Mouse (Mus musculus) WW6 (cell line): Measurements from ENCODE around the gene Zscan18.
"Not testable (repeated sequence)": the region's sequence is repeated elsewhere in the genome, so short reads cannot be mapped to it uniquely, and the experiment has no call there.

Experiments used
- DNase-seq: peaks from one replicate; pipeline ENCODE4 v3.0.0-alpha.2; 2013; ENCODE audit warnings: low read depth, low spot score

The Zscan18 gene

DNA sequence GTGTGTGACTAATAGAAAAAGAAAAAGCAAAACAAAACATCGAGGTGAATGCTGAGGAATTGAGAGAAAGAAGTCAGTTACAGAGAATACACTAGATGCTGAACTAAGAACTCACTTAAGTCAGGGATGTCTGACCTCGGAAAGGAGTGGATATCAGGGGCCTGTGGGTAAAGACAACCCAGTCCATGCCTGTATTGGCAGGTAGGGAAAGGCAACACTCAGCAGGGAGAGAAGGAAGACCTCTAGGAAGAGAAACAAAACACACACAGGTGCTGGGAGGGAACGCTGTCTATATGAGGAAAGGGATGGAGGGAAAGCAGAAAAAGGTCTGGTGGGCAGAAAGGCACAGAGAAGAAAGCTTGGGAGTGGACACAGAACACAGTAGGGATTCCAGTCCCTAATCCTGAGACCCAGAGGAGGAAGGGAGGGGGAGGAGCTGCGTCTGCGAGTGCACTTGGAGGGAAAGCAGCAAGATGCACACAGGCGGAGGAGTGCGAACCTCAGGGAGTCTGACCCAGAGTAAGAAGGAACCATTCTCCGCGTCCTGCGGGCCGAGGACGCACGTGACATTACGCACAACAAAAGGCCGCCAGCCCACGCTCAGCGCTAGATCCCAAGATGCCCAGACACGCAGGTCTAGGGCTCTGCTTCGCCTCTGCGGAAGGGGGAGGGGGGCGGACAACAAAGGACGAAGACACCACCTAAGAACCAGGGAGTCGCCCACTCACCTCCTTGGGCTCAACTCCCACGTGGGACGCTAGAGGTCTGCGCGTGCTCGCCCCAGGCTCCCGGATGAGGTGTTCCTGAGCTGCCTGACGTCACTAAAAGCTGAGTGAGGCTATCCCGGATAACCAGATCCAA lies at the start of gene Zscan18:
Zscan18 (minus strand) TSS at position 770 of the 861 bp plus-strand sequence.
- peak; percentile 56 for DNase-seq

DNA sequence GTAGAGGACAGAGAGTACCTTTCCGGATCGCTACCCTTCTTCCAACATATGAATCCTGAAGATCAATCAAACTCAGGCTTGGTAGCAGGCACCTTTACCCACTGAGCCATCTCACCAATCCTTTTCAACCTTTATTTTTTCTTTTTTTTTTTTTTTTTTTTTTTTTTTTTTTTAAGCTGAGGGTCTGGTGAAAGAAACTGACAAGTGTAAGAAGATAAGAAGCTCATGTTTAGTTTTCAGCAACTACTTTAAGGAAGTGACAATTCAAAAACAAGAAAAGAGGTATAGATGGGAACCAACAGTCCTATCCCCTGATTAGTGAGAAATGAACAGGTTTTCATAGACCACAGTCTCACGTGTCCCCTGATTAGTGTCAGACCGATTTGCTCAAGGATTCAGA lies 32.3 kb upstream of the Zscan18 start:
- no peak for DNase-seq

GRCm38 (mm10) chr7:12835193-12835671 lies 31.8 kb upstream of the Zscan18 start:
- DNase-seq: no peak

- peak; percentile 79 for DNase-seq
Measured at GRCm38 (mm10) chr7:12834162-12835120, 31.0 kb upstream of the Zscan18 start, which contains the start of gene Zfp110. Zfp110 (plus strand) TSS chr7:12834761.

DNA sequence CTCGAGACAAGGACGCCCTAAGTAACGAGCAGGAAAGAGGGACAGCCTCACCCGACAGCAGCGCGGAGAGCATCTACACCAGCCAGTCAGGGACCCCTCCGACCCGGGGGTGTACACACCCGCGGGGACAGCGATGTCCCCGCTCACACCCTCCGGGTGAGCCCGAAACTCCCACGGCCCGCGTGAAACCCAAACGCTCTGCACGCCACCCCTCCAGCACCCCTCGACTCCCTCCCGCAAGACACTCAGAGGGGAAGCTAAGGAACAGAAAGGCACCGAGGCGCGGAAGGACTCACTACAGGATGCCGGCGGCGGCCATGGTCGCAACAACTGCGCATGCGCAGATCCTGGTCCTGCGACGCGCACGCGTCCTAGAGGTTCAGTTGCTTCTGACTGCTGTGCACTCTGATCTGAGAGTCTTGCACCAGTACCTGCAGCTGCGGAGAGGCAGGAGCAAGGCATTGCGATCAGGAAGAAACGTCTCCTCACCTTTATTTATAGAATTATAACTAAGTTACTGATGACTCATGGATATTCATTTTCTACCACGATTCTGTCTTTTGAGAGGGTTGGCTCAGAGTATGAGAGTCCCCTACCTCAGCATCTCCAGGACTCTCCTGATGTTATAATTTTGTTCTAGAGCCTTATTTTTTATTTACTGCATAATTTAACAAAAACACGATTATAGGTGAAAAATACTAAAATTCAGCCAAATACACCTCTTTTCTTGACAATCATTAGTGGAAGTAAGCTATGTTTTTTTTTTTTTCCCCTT lies 15.3 kb upstream of the Zscan18 start, which contains the start of gene Zfp329:
Zfp329 (minus strand) TSS at position 338 of the 775 bp plus-strand sequence.
- DNase-seq: peak; percentile 85

GRCm38 (mm10) chr7:12815566-12815965 lies 12.1 kb upstream of the Zscan18 start:
- no peak for DNase-seq

DNA sequence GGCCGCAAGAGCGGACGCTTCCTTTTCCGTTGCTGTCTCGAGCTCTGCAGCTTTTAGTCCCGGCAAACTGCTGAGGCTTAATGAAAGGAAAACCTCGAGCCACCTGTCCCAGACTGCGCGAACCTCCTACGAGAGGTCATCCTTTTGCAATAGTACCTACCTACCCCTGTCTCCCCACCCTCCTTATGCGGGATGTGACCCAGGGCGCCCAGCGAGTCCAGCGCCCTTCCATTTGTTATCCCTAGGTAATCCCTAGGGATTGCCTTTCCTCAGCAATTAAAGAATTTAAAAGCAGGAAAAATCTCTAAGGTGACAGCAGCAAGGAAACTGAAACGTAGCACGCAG lies 264 bp upstream of the Zscan18 start:
- no peak for DNase-seq

DNA sequence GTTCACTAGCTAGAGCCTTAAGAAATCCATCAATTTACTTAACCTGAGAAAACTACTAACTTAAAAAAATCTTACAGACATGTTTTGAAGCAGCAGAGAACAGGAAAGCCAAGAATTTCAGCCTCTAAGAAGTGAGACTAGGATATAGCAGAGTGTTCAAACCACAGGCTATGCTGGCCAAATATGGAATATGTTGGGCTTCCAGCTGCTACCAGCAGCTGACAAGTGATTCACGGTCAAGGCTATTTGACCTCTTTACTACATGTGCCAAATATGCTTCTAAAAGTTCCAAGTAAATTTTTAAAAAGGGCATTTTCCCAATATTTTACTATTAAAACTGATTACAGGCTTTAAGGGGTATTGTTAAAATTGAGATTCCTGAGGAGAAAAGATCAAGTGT lies 3.9 kb downstream of the Zscan18 start:
- no peak for DNase-seq

DNA sequence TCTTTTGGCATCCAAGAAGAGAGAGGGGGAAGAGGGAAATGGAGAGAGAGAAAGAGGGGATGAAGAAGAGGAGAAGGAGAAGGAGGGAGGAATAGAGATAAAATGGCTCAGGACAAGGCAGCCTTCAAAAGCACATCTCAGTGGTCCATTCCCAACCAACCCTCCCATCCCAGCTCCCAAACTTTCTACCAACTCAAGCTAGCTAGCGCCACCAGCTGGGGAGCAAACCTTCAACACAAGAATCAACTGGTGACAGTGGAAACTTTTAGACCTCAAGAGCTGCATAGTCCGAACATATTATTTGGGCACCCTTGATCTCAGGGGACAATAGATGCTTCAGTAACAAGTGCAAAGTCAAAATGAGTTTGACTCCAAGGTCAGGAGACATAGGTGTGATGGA lies 5.5 kb downstream of the Zscan18 start:
- no peak for DNase-seq

DNA sequence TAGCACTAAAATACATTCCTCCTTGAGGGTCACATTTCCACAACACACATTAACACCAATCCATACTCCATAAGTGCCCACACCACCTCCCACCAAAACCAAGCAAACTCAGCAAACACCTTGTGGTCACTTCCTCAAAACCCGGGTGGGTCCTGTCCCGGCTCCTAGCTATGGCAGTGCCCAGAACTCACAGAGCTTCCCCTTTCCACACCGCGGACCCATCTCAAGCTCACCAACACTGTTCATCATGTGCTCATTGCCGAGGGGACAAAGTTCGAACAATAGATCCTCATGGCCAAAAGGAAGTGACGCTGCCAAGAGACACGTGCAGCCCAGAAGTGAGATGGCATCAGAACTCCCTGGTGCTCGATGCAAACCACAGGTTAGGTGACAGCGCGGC lies 10.8 kb downstream of the Zscan18 start:
- not testable (repeated sequence) for DNase-seq

DNA sequence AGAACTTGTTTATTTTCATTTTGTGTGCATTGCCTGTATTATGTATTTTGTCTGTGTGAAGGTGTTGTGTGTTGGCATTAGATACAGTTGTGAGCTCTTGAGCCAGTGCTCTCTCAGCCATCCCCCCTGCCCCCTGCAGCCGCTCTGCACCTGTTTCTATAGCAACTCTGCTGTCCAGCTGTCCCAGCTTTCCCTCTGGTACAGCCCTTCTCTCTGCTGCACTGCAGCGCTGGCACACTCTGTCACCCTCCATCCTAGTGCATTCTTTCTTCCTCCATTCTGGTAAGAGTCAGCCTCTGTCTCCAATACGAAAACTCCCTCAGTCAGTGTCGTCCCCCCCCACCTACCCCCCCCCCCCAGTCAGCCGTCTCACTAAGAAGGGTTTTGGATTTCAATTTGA lies 15.4 kb downstream of the Zscan18 start:
- DNase-seq: no peak

DNA sequence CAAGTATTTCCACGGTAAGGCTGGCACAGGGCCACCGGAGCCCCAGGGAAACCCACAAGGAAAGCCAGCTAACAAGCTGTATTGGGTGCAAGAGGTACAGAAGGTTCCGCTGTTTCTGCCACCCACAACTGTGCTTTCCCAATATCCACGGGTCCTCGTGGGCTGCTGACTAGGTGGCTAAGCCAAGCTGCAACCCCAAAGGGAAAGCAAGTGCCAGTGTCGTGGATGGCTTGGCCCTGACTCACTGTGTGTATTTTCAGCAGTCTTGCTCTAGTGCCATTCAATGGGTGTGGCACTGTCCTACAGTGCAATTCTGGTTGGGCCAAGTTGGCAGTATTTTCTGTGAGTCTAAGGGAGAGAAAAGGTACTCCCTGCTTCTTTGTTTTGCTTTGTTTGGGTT lies 16.1 kb downstream of the Zscan18 start:
- no peak for DNase-seq

- peak; percentile 68 for DNase-seq
Measured at GRCm38 (mm10) chr7:12780151-12780830, 23.1 kb downstream of the Zscan18 start.

- DNase-seq: no peak
Measured at GRCm38 (mm10) chr7:12779782-12780150, 23.7 kb downstream of the Zscan18 start.

DNA sequence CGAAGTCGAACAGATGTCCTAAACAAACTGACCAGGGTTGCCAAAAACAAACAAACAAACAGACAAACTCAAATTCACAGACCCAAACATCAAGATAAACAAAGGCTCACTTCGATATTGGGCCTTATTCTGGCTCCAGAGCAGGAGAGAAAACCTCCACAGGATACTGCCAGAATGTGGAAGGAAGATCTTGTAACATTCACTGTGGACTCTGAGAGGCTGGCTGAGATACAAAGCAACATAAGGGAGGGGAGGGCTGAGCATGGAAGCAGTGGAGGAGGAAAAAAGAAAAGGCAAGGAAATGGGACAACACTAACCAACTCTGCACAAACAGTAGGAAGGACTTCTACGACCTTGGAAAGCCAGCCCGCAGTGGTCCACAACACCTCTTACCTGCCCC lies 24.3 kb downstream of the Zscan18 start:
- no peak for DNase-seq

DNA sequence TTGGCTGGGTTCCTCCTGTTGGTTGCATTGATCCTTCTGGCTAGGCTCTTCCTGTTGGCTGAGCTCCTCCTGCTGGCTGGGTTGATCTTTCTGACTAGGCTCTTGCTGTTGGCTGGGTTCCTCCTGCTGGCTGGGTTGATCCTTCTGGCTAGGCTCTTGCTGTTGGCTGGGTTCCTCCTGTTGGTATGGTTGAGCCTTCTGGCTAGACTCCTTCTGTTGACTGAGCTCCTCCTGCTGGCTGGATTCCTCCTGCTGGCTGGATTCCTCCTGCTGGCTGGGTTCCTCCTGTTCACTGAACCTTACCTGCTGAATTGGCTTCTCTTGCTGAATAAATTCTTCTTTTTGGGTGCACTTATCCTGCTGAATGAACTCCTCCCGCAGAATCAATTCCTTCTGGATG lies 28.8 kb downstream of the Zscan18 start:
- no peak for DNase-seq

DNA sequence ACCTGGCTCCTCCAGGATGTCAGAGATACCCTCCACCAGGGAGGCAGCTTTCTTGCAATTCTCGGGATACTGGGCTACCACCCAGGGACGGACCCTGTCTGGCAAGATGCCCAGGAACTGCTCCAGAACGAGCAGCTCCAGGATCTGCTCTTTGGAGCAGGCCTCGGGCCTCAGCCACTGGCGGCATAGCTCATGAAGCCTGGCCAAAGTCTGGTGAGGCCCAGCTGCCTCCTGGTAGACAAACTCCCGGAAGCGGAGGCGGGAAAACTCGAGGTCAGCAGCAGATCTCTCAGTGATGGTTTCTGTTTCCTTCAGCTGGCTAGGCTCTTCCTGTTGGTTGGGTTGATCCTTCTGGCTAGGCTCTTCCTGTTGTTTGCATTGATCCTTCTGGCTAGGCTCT lies 29.3 kb downstream of the Zscan18 start:
- DNase-seq: no peak

DNA sequence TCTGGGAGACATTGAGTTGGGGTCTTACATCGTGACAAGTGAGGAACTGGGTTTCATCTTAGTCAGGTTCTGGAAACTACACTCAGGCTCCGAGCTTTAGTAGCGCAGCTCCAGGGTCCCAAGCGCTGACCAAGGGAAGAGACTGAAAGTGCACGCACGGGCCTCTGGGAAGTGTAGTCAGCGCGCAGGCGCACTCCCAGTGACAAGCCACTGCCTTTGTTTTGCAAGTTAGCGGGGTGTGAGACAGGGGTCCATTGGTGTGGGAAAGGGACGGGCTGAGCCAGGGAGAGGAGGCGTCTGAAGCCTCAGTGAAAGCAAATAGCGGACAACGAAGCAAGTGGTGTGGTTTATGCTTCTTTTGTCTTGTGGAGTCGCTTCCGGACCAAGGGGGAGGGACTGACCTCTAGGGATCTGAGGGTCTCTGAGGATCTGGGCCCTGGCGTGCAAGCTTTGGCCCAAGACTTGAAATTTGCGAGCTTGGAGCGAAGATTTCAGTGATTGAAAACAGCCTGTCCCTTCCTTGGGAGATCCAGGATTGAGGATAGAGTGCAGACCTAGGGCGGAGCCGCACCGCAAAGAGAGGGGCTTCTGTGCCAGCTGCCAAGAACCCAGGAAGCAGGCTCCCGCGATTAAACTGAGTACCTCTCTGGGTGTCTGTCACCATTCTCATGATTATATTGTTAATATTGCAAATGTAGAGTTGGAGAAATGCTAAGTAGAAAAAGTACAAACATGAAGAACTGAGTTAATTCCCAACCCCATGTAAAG lies 53.8 kb downstream of the Zscan18 start:
- peak; percentile 16 for DNase-seq

- DNase-seq: no peak
Measured at GRCm38 (mm10) chr7:12734904-12735303, 68.5 kb downstream of the Zscan18 start, which contains the start of gene Vmn2r56. Vmn2r56 (minus strand) TSS chr7:12735004.
